Mouse (Mus musculus): ENCODE results near the gene Plch2. TPM values are rescaled to one million over a fixed set of nuclear protein-coding genes. Genes with fewer than 3 reads are reported as not detected.

Gene Plch2
- polyA plus RNA-seq, 1 experiment from 2014 or later = 3.1 TPM

- H3K36me3 ChIP-seq (ENCODE audit: control insufficient read depth, insufficient read depth, low read length) = peaks cover 18% of the 10 kb centered on the region; the same call in 1 of the 2 replicates
- H3K4me2 ChIP-seq (replicated peaks; ENCODE audit: low read depth, low read length) = peak within 1 kb of the TSS; percentile 84
- peak within 1 kb of the TSS; percentile 85 for H3K4me3 ChIP-seq (ENCODE audit: low read length)
- peak within 1 kb of the TSS; percentile 86 for H3K9ac ChIP-seq (ENCODE audit: low read depth, low read length)
- H3K4me1 ChIP-seq (ENCODE audit: control insufficient read depth, insufficient read depth, low read length) = peaks cover 34% of the 10 kb centered on the region
- WGBS = under 1% methylated on average over 65 of the region's 66 CpGs
- H3K27ac ChIP-seq (ENCODE audit: low read depth, low read length) = peak within 1 kb of the TSS; percentile 91
- no peaks in the 10 kb centered on the region for H3K9me3 ChIP-seq (ENCODE audit: control insufficient read depth, low read length)
- peak; percentile 92 for ATAC-seq (ENCODE audit: low FRiP score, low TSS enrichment)
- H3K27me3 ChIP-seq (ENCODE audit: control insufficient read depth, insufficient read depth, low read length) = peaks cover 35% of the 10 kb centered on the region
These were observed 92.5 kb downstream of the Plch2 start, which contains the start of gene Pank4 for GRCm38 (mm10) chr4:154963901-154964580. TSS of gene Pank4 (plus strand) at chr4:154964123.

DNA sequence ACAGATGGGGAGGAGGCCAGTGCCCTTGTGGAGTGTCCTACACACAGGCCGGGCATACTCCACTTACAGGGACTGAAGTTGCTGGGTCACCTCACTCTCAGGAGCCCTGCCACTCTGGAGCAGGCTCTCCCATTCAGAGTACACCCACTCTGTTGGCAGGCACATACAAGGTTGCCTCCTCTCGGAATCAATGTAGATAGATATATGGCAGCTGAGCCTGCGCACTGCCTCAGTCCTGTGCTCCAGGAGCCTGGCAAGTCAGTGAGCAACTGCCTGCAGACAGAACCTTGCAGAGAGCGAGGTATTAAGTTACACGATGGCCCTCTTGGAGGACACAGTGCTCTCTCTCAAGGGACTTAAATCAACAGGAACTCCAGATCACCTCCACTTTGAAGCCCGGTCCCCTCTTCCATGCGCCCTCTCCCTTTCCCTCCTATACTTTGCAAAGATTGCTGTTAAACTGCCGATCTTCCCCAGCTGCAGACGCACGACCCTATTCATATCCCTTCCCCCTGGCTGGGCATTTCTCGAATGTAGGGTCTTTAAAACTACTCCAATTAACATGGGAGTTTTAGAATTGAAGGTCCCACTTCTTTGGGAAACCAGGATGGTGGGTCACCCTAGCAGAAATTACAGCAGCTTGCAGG, 93.3 kb downstream of the Plch2 start:
- Histone ChIP-seq H3K36me3 (ENCODE audit: control insufficient read depth, insufficient read depth, low read length) (peaks cover 17% of the 10 kb centered on the region; the same call in 1 of the 2 replicates), H3K27me3 (ENCODE audit: control insufficient read depth, insufficient read depth, low read length) (peaks cover 42% of the 10 kb centered on the region), H3K27ac (ENCODE audit: low read depth, low read length) (no peak overlapping the region), H3K4me3 (ENCODE audit: low read length) (peak overlapping the region; percentile 85), H3K4me2 (replicated peaks; ENCODE audit: low read depth, low read length) (peak overlapping the region; percentile 45), H3K9me3 (ENCODE audit: control insufficient read depth, low read length) (no peaks in the 10 kb centered on the region), H3K4me1 (ENCODE audit: control insufficient read depth, insufficient read depth, low read length) (peaks cover 36% of the 10 kb centered on the region), H3K9ac (ENCODE audit: low read depth, low read length) (peak overlapping the region; percentile 86; the same call in 1 of the 2 replicates)
- 13% methylated on average over 11 of the region's 11 CpGs for WGBS
- ATAC-seq (ENCODE audit: low FRiP score, low TSS enrichment) = peak; percentile 4; the same call in 1 of the 2 replicates

DNA sequence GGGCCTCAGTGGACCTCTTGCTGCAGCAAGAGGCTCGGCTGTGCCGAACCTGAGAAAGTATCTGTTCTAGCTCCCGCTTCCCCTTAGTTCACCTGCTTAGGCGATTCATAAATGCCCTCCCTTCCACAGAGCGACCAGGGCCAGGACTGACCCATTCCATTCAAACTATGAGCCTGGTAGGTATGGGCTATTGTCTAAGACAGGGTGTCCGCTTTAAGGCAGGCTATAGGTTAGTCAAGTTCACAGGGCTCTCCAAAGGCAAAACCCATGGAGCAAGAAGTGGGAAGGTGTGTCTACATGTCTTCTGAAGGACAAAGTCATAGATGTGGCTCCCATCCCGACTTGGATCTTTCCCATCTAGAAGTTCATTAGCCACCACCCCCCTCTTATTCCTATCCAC, 93.9 kb downstream of the Plch2 start:
- no peak for ATAC-seq (ENCODE audit: low FRiP score, low TSS enrichment)
- peak overlapping the region; percentile 85 for H3K4me3 ChIP-seq (ENCODE audit: low read length)
- peaks cover 41% of the 10 kb centered on the region for H3K4me1 ChIP-seq (ENCODE audit: control insufficient read depth, insufficient read depth, low read length)
- peak overlapping the region; percentile 71; the same call in 1 of the 2 replicates for H3K4me2 ChIP-seq (replicated peaks; ENCODE audit: low read depth, low read length)
- H3K9ac ChIP-seq (ENCODE audit: low read depth, low read length) = no peak overlapping the region
- H3K27me3 ChIP-seq (ENCODE audit: control insufficient read depth, insufficient read depth, low read length) = peaks cover 47% of the 10 kb centered on the region
- 75% methylated on average over 7 of the region's 7 CpGs for WGBS
- H3K9me3 ChIP-seq (ENCODE audit: control insufficient read depth, low read length) = no peaks in the 10 kb centered on the region
- peaks cover 12% of the 10 kb centered on the region; the same call in 1 of the 2 replicates for H3K36me3 ChIP-seq (ENCODE audit: control insufficient read depth, insufficient read depth, low read length)
- no peak overlapping the region for H3K27ac ChIP-seq (ENCODE audit: low read depth, low read length)

DNA sequence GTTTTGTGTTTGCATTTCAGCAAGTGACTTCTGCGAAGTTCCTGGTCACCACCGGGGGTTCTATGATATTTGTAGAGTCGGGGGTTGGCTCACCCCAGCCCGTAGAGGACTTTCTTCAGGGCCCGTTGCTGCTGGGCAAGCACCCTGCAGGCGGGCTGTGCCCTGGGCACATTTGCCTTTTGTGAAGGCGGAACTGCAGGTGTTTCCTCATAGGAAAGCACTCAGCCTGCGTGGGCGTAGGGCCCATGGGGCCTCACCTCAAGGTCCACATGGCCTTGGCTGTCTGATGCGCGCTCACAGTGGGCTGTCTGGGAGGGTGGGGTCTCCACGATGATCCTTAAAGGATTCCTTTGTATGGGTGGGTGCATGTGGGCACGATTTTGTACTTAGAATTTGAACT, 94.7 kb downstream of the Plch2 start:
- ATAC-seq (ENCODE audit: low FRiP score, low TSS enrichment) = no peak
- WGBS = 21% methylated on average over 13 of the region's 13 CpGs
- peak overlapping the region; percentile 56; the same call in 1 of the 2 replicates for H3K9ac ChIP-seq (ENCODE audit: low read depth, low read length)
- H3K9me3 ChIP-seq (ENCODE audit: control insufficient read depth, low read length) = no peaks in the 10 kb centered on the region
- peak overlapping the region; percentile 71 for H3K4me2 ChIP-seq (replicated peaks; ENCODE audit: low read depth, low read length)
- peaks cover 52% of the 10 kb centered on the region for H3K27me3 ChIP-seq (ENCODE audit: control insufficient read depth, insufficient read depth, low read length)
- peaks cover 9% of the 10 kb centered on the region; the same call in 1 of the 2 replicates for H3K36me3 ChIP-seq (ENCODE audit: control insufficient read depth, insufficient read depth, low read length)
- peaks cover 43% of the 10 kb centered on the region for H3K4me1 ChIP-seq (ENCODE audit: control insufficient read depth, insufficient read depth, low read length)
- no peak overlapping the region for H3K27ac ChIP-seq (ENCODE audit: low read depth, low read length)
- H3K4me3 ChIP-seq (ENCODE audit: low read length) = peak overlapping the region; percentile 46

DNA sequence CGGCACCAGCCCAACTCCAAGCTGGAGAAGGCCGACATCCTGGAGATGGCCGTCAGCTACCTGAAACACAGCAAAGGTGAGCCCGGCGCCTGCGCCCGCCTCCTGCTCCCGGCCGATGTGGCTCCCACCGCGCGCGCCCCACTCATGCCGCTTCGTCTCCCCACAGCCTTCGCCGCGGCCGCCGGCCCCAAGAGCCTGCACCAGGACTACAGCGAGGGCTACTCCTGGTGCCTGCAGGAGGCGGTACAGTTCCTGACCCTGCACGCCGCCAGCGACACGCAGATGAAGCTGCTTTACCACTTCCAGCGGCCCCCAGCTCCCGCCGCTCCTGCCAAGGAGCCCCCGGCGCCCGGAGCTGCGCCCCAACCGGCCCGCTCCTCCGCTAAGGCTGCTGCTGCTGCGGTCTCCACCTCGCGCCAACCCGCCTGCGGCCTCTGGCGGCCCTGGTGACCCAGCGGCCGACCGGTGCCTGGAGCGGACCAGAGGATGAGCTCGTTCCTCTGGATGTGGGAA, 95.3 kb downstream of the Plch2 start:
- under 1% methylated on average over 47 of the region's 47 CpGs for WGBS
- Histone ChIP-seq H3K27me3 (ENCODE audit: control insufficient read depth, insufficient read depth, low read length) (peaks cover 54% of the 10 kb centered on the region), H3K9ac (ENCODE audit: low read depth, low read length) (peak overlapping the region; percentile 56), H3K36me3 (ENCODE audit: control insufficient read depth, insufficient read depth, low read length) (peaks cover 5% of the 10 kb centered on the region; the same call in 1 of the 2 replicates), H3K27ac (ENCODE audit: low read depth, low read length) (no peak overlapping the region), H3K4me3 (ENCODE audit: low read length) (peak overlapping the region; percentile 46), H3K4me2 (replicated peaks; ENCODE audit: low read depth, low read length) (peak overlapping the region; percentile 71), H3K9me3 (ENCODE audit: control insufficient read depth, low read length) (no peaks in the 10 kb centered on the region), H3K4me1 (ENCODE audit: control insufficient read depth, insufficient read depth, low read length) (peaks cover 42% of the 10 kb centered on the region)
- ATAC-seq (ENCODE audit: low FRiP score, low TSS enrichment) = no peak

DNA sequence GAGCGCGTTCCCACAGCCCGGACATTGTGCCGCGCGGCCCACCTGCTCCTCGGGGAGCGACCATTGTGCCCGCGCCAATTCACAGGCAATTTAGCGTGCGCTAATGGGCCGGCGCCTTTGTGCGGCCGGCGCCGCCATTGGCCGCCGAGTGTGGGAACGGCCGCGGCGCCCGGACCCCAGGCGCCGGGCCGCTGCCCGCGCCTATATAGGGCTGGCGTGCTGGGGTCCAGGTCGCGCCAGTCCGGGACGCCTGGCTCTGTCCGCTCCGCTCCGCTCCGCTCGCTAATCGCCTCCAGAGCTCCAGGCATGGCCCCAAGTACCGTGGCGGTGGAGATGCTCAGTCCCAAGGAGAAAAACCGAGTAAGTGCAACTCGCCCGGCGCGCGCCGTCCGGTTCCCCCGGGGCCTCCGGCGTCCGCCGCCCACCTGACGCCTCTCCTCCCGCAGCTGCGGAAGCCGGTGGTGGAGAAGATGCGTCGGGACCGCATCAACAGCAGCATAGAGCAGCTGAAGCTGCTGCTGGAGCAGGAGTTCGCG, 95.8 kb downstream of the Plch2 start, which contains the start of gene Hes5:
TSS of gene Hes5 (plus strand) at position 234 of the 536 bp plus-strand sequence.
- H3K27ac ChIP-seq (ENCODE audit: low read depth, low read length) = no peak within 1 kb of the TSS
- peak within 1 kb of the TSS; percentile 71 for H3K4me2 ChIP-seq (replicated peaks; ENCODE audit: low read depth, low read length)
- ATAC-seq (ENCODE audit: low FRiP score, low TSS enrichment) = no peak
- peak within 1 kb of the TSS; percentile 46 for H3K4me3 ChIP-seq (ENCODE audit: low read length)
- H3K9me3 ChIP-seq (ENCODE audit: control insufficient read depth, low read length) = no peaks in the 10 kb centered on the region
- H3K4me1 ChIP-seq (ENCODE audit: control insufficient read depth, insufficient read depth, low read length) = peaks cover 40% of the 10 kb centered on the region
- peaks cover 54% of the 10 kb centered on the region for H3K27me3 ChIP-seq (ENCODE audit: control insufficient read depth, insufficient read depth, low read length)
- H3K36me3 ChIP-seq (ENCODE audit: control insufficient read depth, insufficient read depth, low read length) = no peaks in the 10 kb centered on the region
- H3K9ac ChIP-seq (ENCODE audit: low read depth, low read length) = peak within 1 kb of the TSS; percentile 56
- WGBS = under 1% methylated on average over 59 of the region's 65 CpGs

- Histone ChIP-seq H3K36me3 (ENCODE audit: control insufficient read depth, insufficient read depth, low read length) (no peaks in the 10 kb centered on the region), H3K27me3 (ENCODE audit: control insufficient read depth, insufficient read depth, low read length) (peaks cover 54% of the 10 kb centered on the region), H3K4me3 (ENCODE audit: low read length) (peak overlapping the region; percentile 46), H3K4me2 (replicated peaks; ENCODE audit: low read depth, low read length) (peak overlapping the region; percentile 71), H3K4me1 (ENCODE audit: control insufficient read depth, insufficient read depth, low read length) (peaks cover 35% of the 10 kb centered on the region), H3K9ac (ENCODE audit: low read depth, low read length) (0 out of 2 replicates have a peak overlapping the region, but pooled peaks have one; percentile 56), H3K9me3 (ENCODE audit: control insufficient read depth, low read length) (no peaks in the 10 kb centered on the region), H3K27ac (ENCODE audit: low read depth, low read length) (no peak overlapping the region)
- 18% methylated on average over 20 of the region's 20 CpGs for WGBS
- no peak for ATAC-seq (ENCODE audit: low FRiP score, low TSS enrichment)
These were observed 96.4 kb downstream of the Plch2 start for GRCm38 (mm10) chr4:154960021-154960689.

DNA sequence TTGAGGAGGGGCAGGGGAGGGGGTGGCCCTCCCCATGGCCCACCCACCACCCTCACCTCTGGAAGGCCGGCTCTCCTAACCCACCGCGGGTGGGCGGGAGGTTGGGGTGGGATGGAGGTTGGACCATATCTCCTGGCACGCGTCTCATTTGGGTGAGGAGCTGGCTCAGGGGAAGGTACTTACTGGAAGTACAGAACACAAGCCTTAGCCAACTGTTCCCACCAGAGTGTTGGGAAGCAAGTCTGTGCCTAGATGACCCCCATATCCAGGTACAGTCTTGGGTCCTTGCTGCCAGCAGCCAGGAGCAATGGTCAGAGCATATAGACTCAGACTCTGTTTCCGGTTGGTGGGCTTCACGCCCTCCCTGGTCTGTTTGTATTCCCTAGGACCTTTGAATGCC, 98.0 kb downstream of the Plch2 start:
- no peak overlapping the region for H3K4me3 ChIP-seq (ENCODE audit: low read length)

More for the DNA sequence above, 98.0 kb downstream of the Plch2 start:
- H3K9me3 ChIP-seq (ENCODE audit: control insufficient read depth, low read length) = no peaks in the 10 kb centered on the region
- WGBS = 9% methylated on average over 8 of the region's 8 CpGs
- H3K4me1 ChIP-seq (ENCODE audit: control insufficient read depth, insufficient read depth, low read length) = peaks cover 28% of the 10 kb centered on the region; the same call in 1 of the 2 replicates
- no peak overlapping the region for H3K9ac ChIP-seq (ENCODE audit: low read depth, low read length)
- no peak overlapping the region for H3K27ac ChIP-seq (ENCODE audit: low read depth, low read length)
- H3K36me3 ChIP-seq (ENCODE audit: control insufficient read depth, insufficient read depth, low read length) = no peaks in the 10 kb centered on the region
- H3K27me3 ChIP-seq (ENCODE audit: control insufficient read depth, insufficient read depth, low read length) = peaks cover 65% of the 10 kb centered on the region
- ATAC-seq (ENCODE audit: low FRiP score, low TSS enrichment) = no peak
- H3K4me2 ChIP-seq (replicated peaks; ENCODE audit: low read depth, low read length) = peak overlapping the region; percentile 19
